Mouse (Mus musculus): ENCODE measurements around the gene Isyna1. TPM values are rescaled to one million over a fixed set of nuclear protein-coding genes. Genes with fewer than 3 reads are reported as not detected.

Isyna1 gene
- polyA plus RNA-seq, 1 experiment from 2014 or later: 106 TPM

DNA sequence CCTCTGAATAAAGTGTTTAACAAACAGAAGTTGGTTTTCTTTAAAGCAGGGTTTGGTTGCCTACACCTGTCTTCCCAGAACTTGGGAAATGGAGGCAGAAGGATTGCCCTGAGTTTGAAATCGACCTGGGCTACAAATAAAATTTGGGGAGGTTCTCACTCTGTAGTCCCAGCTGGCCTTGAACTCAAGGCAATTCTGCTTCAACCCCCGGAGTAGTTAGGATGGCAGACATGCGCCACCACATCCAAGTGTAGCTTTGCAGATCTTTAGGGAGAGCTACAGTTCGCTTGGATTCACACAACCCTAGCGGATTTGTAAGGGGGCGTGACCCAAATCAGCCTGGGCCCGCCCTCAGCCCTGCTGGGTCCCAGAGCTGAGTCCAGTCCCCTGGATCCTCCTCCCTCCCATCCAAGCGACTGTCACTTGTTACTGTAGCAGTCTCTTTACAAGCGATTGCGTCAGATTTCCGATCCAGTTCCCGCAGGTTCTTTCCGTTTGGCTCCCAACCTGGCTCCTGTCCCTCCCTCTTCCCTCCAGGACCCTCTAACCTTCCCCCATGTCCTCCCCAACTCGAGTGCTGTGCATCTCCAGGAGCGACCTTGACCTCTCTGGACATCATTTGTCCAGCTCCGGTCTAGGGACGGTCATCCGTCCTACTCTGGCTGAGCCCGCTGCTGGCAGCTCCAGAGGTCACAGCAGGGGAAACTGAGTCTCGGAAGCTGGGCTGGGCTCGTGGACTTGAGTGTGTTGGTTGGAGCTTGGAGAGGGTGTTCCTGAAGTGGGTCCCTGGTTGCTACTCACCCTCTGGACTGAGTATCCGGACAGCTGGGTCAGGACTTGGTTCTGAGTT, 36.6 kb downstream of the Isyna1 start:
- H3K4me3 ChIP-seq (ENCODE audit: low read depth, low read length): peak overlapping the region; percentile 23; the same call in 1 of the 2 replicates
- H3K27ac ChIP-seq (ENCODE audit: low read depth): no peak overlapping the region
- H3K36me3 ChIP-seq (ENCODE audit: control insufficient read depth, insufficient read depth, low read length): no peaks in the 10 kb centered on the region
- peak overlapping the region; percentile 10; the same call in 1 of the 2 replicates for H3K9ac ChIP-seq (ENCODE audit: low read length)
- peaks cover 23% of the 10 kb centered on the region for H3K4me1 ChIP-seq (replicated peaks; ENCODE audit: control insufficient read depth, insufficient read depth, low read length)
- WGBS: 16% methylated on average over 22 of the region's 22 CpGs
- H3K4me2 ChIP-seq (ENCODE audit: low read length): peak overlapping the region; percentile 71
- ATAC-seq (replicated peaks; ENCODE audit: low FRiP score, low TSS enrichment, low read depth) (no peak), DNase-seq (ENCODE audit: low spot score) (peak; percentile 69)
- H3K9me3 ChIP-seq (ENCODE audit: control insufficient read depth, low read length): no peaks in the 10 kb centered on the region
- no peaks in the 10 kb centered on the region for H3K27me3 ChIP-seq (replicated peaks; ENCODE audit: control insufficient read depth, insufficient read depth, low read length)

DNA sequence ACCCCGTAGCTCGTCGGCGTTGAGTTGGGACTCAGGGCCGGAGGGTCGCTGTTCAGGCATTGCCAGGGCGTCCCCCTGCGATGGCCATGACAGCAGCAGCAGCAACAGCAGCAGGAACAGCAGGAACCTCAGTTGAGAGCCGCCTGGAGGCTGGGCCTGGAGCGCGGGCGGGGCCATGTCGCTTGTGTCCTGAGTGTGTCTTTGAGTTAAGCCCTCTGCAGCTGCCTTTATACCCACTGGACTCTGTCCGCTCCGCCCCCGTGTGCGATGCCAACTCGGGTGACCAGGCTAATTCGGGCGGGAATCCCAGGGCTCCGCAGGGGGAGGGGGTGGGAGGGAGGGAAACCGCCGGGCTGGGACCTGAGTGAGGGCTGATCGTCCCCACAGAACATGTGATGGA, 37.3 kb downstream of the Isyna1 start:
- H3K4me2 ChIP-seq (ENCODE audit: low read length): peak overlapping the region; percentile 71
- H3K9ac ChIP-seq (ENCODE audit: low read length): no peak overlapping the region
- DNase-seq (ENCODE audit: low spot score) (peak; percentile 65), ATAC-seq (replicated peaks; ENCODE audit: low FRiP score, low TSS enrichment, low read depth) (no peak)
- peaks cover 23% of the 10 kb centered on the region for H3K4me1 ChIP-seq (replicated peaks; ENCODE audit: control insufficient read depth, insufficient read depth, low read length)
- WGBS: 22% methylated on average over 24 of the region's 24 CpGs
- H3K4me3 ChIP-seq (ENCODE audit: low read depth, low read length): peak overlapping the region; percentile 23; the same call in 1 of the 2 replicates
- no peak overlapping the region for H3K27ac ChIP-seq (ENCODE audit: low read depth)
- H3K9me3 ChIP-seq (ENCODE audit: control insufficient read depth, low read length): no peaks in the 10 kb centered on the region
- H3K36me3 ChIP-seq (ENCODE audit: control insufficient read depth, insufficient read depth, low read length): no peaks in the 10 kb centered on the region
- H3K27me3 ChIP-seq (replicated peaks; ENCODE audit: control insufficient read depth, insufficient read depth, low read length): no peaks in the 10 kb centered on the region

DNA sequence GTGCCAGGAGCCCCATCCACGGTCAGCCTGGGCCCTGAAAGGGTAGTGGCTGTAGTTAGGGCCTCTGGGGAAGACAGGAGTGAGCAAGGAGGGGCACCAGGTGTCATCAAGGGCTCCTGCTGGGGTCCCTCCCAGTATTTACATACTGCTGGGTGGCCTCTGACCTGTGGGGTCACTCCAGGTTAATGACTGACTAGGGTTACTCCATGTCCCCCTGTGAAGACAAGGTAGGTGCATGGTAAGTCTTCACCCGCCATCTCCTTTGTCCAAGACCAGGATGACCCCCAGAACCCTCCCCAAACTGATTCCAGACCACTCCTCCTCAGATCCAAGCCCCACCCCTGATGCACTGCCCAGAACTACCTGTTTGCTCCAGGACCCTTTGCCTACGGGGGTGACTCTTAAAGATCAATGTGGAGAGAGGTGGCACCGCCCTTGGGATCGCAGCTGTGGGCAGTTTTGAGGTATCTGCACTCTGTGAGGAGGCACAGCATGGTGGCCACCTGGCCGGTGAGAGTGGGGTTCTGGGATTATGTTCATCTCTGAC, 38.2 kb downstream of the Isyna1 start, which contains the start of gene Gdf15:
Gdf15 (minus strand) TSS at position 111 of the 547 bp plus-strand sequence.
- Histone ChIP-seq H3K9me3 (ENCODE audit: control insufficient read depth, low read length) (no peaks in the 10 kb centered on the region), H3K4me2 (ENCODE audit: low read length) (peak within 1 kb of the TSS; percentile 71), H3K4me1 (replicated peaks; ENCODE audit: control insufficient read depth, insufficient read depth, low read length) (peaks cover 25% of the 10 kb centered on the region), H3K36me3 (ENCODE audit: control insufficient read depth, insufficient read depth, low read length) (no peaks in the 10 kb centered on the region), H3K27ac (ENCODE audit: low read depth) (no peak within 1 kb of the TSS), H3K4me3 (ENCODE audit: low read depth, low read length) (peak within 1 kb of the TSS; percentile 23; the same call in 1 of the 2 replicates), H3K9ac (ENCODE audit: low read length) (no peak within 1 kb of the TSS), H3K27me3 (replicated peaks; ENCODE audit: control insufficient read depth, insufficient read depth, low read length) (no peaks in the 10 kb centered on the region)
- WGBS: 67% methylated on average over 6 of the region's 6 CpGs
- ATAC-seq (replicated peaks; ENCODE audit: low FRiP score, low TSS enrichment, low read depth) (no peak), DNase-seq (ENCODE audit: low spot score) (no peak)

DNA sequence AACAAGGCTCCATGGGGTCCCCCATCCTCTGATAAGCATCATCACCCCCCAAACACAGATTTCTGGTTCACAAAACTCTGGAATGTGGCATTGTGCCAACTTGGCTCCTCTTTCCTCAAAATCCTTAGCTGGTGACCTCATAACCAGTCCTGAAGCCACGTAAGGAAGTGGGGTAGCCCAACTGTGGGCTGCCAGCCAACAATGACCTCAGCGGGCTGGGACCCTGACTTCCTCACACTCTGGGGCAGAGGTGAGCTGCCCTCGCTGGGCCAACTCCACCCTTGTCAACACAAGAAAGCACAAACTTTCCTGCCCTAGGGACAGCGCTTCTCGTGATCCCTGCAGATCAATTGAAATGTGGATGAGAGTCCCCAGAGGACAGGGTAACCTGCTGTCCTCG, 39.9 kb downstream of the Isyna1 start:
- H3K36me3 ChIP-seq (ENCODE audit: control insufficient read depth, insufficient read depth, low read length): no peaks in the 10 kb centered on the region
- no peak for ATAC-seq (replicated peaks; ENCODE audit: low FRiP score, low TSS enrichment, low read depth)
- WGBS: 52% methylated on average over 6 of the region's 6 CpGs

DNA sequence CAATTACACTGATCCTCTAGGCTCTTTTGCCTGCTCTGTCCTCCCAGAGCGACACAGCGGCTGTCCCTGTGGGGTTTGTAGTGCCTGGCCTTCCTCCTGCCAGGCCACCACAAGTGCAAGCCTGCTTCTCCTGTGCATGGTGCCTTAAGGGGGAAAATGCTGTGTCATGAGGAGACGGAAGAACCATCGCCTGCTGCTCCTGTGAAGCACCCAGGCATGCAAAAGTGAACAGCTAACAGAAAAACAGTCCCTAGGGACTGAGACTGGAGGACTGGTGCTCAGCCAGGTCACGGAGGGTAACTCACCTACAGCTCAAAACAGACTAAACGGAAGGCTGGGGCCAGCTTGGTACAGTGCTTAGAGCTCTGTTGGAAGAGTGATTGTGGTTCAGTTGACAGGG, 41.4 kb downstream of the Isyna1 start:
- Histone ChIP-seq H3K9me3 (ENCODE audit: control insufficient read depth, low read length) (no peaks in the 10 kb centered on the region), H3K9ac (ENCODE audit: low read length) (no peak overlapping the region), H3K27me3 (replicated peaks; ENCODE audit: control insufficient read depth, insufficient read depth, low read length) (no peaks in the 10 kb centered on the region), H3K4me2 (ENCODE audit: low read length) (no peak overlapping the region), H3K36me3 (ENCODE audit: control insufficient read depth, insufficient read depth, low read length) (no peaks in the 10 kb centered on the region), H3K4me1 (replicated peaks; ENCODE audit: control insufficient read depth, insufficient read depth, low read length) (peaks cover 22% of the 10 kb centered on the region), H3K4me3 (ENCODE audit: low read depth, low read length) (no peak overlapping the region), H3K27ac (ENCODE audit: low read depth) (no peak overlapping the region)
- no peak for ATAC-seq (replicated peaks; ENCODE audit: low FRiP score, low TSS enrichment, low read depth)
- no peak for DNase-seq (ENCODE audit: low spot score)
- 80% methylated on average over 6 of the region's 6 CpGs for WGBS

More for the DNA sequence above, 39.9 kb downstream of the Isyna1 start:
- Histone ChIP-seq H3K9ac (ENCODE audit: low read length) (no peak overlapping the region), H3K4me2 (ENCODE audit: low read length) (no peak overlapping the region), H3K4me3 (ENCODE audit: low read depth, low read length) (no peak overlapping the region), H3K4me1 (replicated peaks; ENCODE audit: control insufficient read depth, insufficient read depth, low read length) (peaks cover 27% of the 10 kb centered on the region), H3K27me3 (replicated peaks; ENCODE audit: control insufficient read depth, insufficient read depth, low read length) (no peaks in the 10 kb centered on the region), H3K9me3 (ENCODE audit: control insufficient read depth, low read length) (no peaks in the 10 kb centered on the region), H3K27ac (ENCODE audit: low read depth) (no peak overlapping the region)
- DNase-seq (ENCODE audit: low spot score): no peak

DNA sequence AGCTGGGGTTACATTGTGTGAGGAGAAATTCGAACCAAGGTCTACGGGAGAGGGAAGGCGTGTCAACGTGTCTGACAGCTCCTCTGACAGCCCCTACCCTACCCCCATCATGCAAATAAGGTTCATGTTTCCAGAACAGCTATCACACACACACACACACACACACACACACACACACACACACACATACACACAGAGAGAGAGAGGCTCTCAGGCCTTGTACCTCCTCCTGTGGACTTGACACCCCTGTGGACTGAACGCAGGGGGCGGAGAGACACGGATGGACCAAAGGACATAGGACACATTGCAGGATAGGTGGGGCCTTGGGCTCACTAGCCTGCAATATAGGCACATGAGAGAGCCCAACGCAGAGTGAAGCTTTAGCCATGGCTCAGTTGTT, 42.7 kb downstream of the Isyna1 start:
- H3K27me3 ChIP-seq (replicated peaks; ENCODE audit: control insufficient read depth, insufficient read depth, low read length): no peaks in the 10 kb centered on the region
- H3K4me1 ChIP-seq (replicated peaks; ENCODE audit: control insufficient read depth, insufficient read depth, low read length): peaks cover 9% of the 10 kb centered on the region
- DNase-seq (ENCODE audit: low spot score): no peak
- no peaks in the 10 kb centered on the region for H3K36me3 ChIP-seq (ENCODE audit: control insufficient read depth, insufficient read depth, low read length)
- no peaks in the 10 kb centered on the region for H3K9me3 ChIP-seq (ENCODE audit: control insufficient read depth, low read length)
- H3K4me2 ChIP-seq (ENCODE audit: low read length): no peak overlapping the region
- WGBS: 57% methylated on average over 8 of the region's 8 CpGs
- H3K9ac ChIP-seq (ENCODE audit: low read length): no peak overlapping the region
- H3K27ac ChIP-seq (ENCODE audit: low read depth): no peak overlapping the region
- ATAC-seq (replicated peaks; ENCODE audit: low FRiP score, low TSS enrichment, low read depth): no peak
- H3K4me3 ChIP-seq (ENCODE audit: low read depth, low read length): no peak overlapping the region

DNA sequence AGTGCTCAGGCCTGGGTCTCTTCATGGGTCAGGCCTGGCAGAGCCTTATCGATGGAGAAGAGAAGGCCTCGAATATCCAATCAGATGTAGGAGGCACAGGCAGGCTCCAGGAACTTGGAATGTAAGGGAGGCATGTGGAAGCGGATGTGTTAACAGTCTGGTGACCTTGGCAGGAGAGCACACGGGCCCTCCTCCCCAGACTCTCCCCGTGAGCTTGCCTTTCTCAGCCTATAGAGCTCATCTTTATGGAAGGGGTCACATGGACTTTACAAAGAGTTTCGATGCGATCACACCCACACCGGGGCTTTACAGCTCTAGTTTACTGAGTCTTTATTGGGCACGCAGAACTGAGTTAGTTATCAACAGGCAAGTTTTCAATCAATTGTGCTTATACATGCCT, 44.6 kb downstream of the Isyna1 start:
- Histone ChIP-seq H3K36me3 (ENCODE audit: control insufficient read depth, insufficient read depth, low read length) (no peaks in the 10 kb centered on the region), H3K4me1 (replicated peaks; ENCODE audit: control insufficient read depth, insufficient read depth, low read length) (0 out of 2 replicates have a peak, but pooled peaks cover 4% of the 10 kb centered on the region), H3K9me3 (ENCODE audit: control insufficient read depth, low read length) (no peaks in the 10 kb centered on the region), H3K27me3 (replicated peaks; ENCODE audit: control insufficient read depth, insufficient read depth, low read length) (no peaks in the 10 kb centered on the region), H3K4me3 (ENCODE audit: low read depth, low read length) (no peak overlapping the region), H3K9ac (ENCODE audit: low read length) (no peak overlapping the region), H3K4me2 (ENCODE audit: low read length) (no peak overlapping the region), H3K27ac (ENCODE audit: low read depth) (no peak overlapping the region)
- ATAC-seq (replicated peaks; ENCODE audit: low FRiP score, low TSS enrichment, low read depth) (peak; percentile 30; the same call in 1 of the 2 replicates), DNase-seq (ENCODE audit: low spot score) (no peak)
- 56% methylated on average over 9 of the region's 9 CpGs for WGBS

DNA sequence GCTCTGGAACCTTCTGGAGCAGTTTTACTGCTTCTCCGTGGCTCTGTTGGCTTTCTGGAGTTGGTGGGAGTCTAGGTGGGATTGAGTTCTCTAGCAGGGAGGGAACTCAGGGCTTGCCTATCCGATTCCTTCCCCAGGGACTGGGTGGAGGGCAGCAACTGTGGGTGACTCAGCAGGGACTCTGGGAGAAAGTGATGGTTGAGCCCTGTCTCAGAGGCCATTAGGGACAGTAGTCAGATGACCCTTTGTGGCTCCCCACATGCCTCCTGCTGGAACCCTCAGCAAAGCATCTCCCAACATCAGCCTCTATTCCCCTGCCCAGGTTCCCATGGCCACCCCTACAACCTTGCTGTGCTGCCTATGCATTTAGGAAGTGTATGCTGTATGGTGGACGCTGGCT, 48.8 kb downstream of the Isyna1 start:
- H3K4me3 ChIP-seq (ENCODE audit: low read depth, low read length): no peak overlapping the region
- no peak for ATAC-seq (replicated peaks; ENCODE audit: low FRiP score, low TSS enrichment, low read depth)
- WGBS: 55% methylated on average over 3 of the region's 3 CpGs

More for the DNA sequence above, 48.8 kb downstream of the Isyna1 start:
- no peaks in the 10 kb centered on the region for H3K27me3 ChIP-seq (replicated peaks; ENCODE audit: control insufficient read depth, insufficient read depth, low read length)
- peaks cover 14% of the 10 kb centered on the region for H3K4me1 ChIP-seq (replicated peaks; ENCODE audit: control insufficient read depth, insufficient read depth, low read length)
- no peak overlapping the region for H3K4me2 ChIP-seq (ENCODE audit: low read length)
- no peak overlapping the region for H3K9ac ChIP-seq (ENCODE audit: low read length)
- H3K27ac ChIP-seq (ENCODE audit: low read depth): no peak overlapping the region
- DNase-seq (ENCODE audit: low spot score): no peak
- H3K36me3 ChIP-seq (ENCODE audit: control insufficient read depth, insufficient read depth, low read length): no peaks in the 10 kb centered on the region
- no peaks in the 10 kb centered on the region for H3K9me3 ChIP-seq (ENCODE audit: control insufficient read depth, low read length)
